Mouse (Mus musculus) 416B (cell line): ENCODE measurements around the gene Tmem209.

Source experiments
- DNase-seq: peaks from one replicate; pipeline ENCODE4 v3.0.0; 2011; ENCODE audit warnings: low read depth

Gene Tmem209

GRCm38 (mm10) chr6:30509265-30510239, at the start of gene Tmem209, which contains the start of gene Ssmem1:
TSS of gene Tmem209 (minus strand) at chr6:30509783.
TSS of gene Ssmem1 (plus strand) at chr6:30509849.
- peak; percentile 99 for DNase-seq

- peak; percentile 59 for DNase-seq
Observed at GRCm38 (mm10) chr6:30556080-30556479, 46.5 kb upstream of the Tmem209 start.

- DNase-seq: no peak
Observed at GRCm38 (mm10) chr6:30554621-30555170, 45.1 kb upstream of the Tmem209 start.

- no peak for DNase-seq
Observed at GRCm38 (mm10) chr6:30554092-30554491, 44.5 kb upstream of the Tmem209 start.

GRCm38 (mm10) chr6:30553381-30554010, 43.9 kb upstream of the Tmem209 start:
- DNase-seq: no peak

DNA sequence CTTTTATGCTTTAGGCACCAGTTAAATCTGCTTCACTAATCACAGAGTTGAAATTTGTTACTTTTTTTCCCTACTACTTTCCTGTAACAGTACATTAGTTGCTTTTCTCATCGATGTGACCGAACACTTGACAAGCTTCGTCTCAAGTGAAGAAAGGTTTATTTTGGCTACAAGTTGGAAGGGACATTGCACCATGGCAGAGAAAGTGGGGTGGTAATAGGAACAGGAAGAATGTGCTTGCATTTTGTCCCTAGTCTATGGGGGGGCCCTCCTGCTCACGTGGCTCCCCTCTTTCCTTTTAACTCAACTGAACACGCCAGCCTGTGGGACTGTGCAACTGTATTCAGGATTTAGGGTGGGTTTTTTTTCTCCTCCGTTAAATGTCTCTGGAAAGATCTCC, 43.0 kb upstream of the Tmem209 start:
- no peak for DNase-seq

DNA sequence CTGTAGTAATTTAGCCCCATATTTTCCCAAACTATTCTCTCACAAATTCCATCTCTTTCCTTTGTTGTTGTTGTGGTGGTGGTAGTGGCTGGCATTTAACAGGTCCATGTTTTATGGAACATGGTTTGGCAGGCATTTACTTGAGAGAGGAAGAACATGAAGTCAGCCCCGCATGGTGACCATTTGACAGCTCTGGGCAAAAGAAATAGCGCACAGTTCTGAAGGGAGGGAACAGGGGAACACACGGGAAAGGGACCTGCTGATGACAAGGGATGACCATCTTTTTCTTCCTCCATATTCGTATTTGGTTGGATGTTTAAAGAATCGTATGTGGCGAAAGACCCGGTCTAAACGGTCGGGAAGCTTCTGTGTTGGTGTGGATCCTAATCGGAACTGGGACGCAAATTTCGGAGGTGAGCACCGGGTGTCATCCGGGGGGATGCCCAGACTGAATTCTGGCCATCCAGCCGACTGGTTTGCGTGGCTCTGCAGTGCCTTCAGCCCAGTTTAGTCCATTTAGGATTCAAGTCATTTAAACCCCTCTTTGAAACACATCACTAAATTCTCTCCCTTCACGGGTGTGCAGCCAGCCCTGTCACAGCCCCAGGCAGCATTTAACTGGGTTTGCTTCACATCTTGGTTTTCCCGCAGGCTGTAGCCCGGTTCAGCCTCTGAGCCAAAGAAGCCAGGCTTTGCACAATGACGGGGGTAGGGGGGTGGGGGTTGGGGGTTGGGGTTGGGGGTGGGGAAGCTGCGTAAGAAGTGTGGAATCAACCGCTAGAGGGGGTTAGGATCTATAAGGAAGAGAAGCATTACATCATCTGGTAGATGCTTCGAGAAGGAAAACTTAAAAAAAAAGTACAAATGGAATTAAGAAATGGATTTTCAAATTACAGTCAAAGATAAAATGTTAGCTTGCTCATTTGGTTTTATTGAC, 42.3 kb upstream of the Tmem209 start:
- no peak for DNase-seq

- DNase-seq: no peak
Observed at GRCm38 (mm10) chr6:30551193-30551515, 41.6 kb upstream of the Tmem209 start.

DNA sequence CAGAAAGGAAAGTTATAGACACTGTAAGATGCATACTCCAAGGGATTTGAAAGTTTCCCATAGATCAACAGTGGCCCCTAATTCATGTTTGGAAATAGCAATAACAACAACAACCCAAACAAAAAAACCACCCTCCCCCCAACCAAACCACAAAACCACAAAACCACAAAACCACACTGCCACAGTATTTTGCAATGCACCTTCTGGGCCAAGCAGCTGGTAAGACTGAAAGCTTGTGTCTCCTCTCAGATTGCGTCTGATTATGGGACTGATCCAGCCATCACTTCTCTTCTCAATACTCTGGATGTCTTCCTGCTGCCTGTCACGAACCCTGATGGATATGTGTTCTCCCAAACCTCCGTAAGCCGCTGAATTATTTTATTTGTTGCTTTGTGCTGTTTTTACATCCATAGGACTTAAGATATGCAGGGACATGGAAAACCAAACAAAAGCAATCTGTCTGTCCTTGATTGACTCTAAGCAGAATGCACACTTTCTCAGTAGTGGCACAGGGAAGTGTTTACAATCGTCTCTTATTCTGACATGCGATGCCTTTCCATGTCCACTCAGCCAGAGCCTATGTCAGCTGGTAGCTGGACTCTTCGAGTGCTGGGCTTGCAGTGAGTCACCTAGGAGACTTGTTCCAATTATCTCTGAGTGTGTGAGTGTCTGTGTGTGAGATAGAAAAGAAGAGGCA, 41.1 kb upstream of the Tmem209 start:
- peak; percentile 59 for DNase-seq

GRCm38 (mm10) chr6:30549231-30549761, 39.7 kb upstream of the Tmem209 start:
- no peak for DNase-seq

DNA sequence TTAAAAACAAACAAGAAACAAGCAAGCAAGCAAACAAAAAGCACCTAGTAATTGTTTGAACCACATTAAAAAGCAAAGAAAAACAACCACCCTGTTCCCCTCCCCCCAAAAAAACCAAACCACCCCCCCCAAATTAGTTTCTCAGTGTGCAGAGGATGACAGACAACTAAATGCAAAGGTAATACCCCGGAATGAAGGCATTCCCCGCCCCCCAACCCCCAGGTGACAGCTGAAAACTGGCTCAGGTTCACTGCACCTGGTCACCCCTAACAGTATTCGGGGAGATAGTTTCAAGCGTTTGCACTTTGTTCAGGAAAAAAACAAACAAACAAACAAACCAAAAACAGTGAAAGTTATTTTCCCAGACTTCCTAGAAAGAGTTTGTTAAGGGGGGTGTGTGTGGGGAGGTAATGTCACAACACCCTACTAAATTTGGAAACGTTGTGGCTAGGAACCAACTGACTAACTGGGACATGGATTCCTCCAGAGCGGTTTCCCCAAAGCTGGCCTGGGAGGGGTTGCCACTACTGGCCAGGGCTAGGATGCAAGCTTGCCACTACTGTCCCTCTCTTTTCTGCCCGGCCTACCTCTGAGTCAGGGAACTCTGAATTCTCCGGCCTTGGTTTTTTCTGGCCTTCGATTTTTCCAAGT, 38.2 kb upstream of the Tmem209 start:
- DNase-seq: peak; percentile 40

DNA sequence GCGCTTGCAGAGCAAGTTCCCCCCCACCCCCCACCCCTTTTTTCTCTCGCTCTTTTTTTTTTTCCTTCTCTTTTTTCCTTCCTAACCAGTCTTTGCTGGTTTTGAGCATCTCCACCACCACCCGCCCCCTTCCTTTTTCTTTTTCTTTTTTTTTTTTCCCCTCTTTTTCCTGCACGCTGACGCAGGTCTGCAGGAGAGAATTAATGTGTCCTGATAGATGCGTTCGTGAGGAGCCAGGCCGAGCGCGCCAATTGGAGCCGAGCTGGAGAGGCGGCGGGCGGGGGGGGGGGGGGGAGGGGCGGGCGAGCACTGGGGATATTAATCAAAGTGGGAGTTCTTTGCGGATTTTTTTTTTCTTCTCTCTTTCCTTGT, 37.7 kb upstream of the Tmem209 start:
- no peak for DNase-seq

DNA sequence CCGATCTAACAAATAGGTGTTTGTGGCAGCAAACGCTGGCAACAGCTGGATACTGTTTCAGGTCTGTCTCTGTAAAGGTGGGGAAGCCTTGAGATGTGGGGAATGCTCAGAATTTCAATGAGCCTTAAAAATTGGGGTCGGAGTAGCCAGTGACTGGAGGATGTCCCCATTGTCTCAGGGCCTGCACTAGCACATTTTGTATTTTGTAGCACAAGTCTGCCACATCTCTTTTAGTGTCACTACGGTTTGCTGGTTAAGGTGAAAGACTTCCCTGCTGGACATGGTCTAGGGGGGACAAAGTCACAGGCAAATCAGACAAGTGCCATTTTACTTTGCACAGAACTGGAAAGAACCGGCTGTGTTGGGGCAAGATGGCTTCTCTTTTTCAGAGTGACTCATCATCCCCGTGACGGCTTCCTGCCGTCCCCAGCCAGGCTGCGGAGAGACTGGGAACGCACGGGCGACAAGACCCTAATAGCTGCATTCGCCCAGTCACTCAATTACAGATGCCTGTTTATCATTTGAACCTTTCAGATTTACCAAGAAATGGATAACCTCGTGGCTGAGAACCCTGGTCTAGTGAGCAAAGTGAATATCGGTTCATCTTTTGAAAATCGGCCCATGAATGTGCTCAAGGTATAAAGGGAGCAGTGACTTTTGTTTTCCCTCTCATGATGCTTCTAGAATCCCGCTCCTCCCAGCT, 37.1 kb upstream of the Tmem209 start:
- peak; percentile 63 for DNase-seq

- no peak for DNase-seq
Observed at GRCm38 (mm10) chr6:30545689-30546088, 36.1 kb upstream of the Tmem209 start.

DNA sequence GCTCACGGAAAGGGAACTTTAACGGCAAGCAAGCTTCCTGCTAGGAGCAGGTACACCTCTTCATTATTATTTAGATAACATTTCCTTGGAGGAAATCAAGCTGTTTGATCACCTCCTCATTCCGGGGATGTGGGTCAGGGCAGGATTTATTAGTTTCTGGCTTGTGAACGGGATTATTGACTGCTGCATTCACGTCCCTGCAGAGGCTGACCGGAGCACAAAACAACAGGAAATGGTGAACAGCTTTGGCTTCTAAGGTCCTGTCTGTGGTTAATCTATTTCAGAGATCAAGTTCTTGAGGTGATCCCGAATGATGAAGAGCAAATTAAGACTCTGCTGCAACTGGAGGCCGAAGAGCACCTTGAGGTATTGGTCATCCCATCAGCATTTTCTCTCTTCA, 34.3 kb upstream of the Tmem209 start:
- DNase-seq: no peak

- DNase-seq: no peak
Observed at GRCm38 (mm10) chr6:30543077-30543476, 33.5 kb upstream of the Tmem209 start.

GRCm38 (mm10) chr6:30542277-30542676, 32.7 kb upstream of the Tmem209 start:
- no peak for DNase-seq

- no peak for DNase-seq
Observed at GRCm38 (mm10) chr6:30541009-30541799, 31.6 kb upstream of the Tmem209 start, which contains the start of gene Cpa2. TSS of gene Cpa2 (plus strand) at chr6:30541582.

GRCm38 (mm10) chr6:30538800-30539199, 29.2 kb upstream of the Tmem209 start:
- DNase-seq: no peak
